Mouse (Mus musculus): ENCODE data around the gene Vmn2r95.
"Not testable (repeated sequence)": the region's sequence is repeated elsewhere in the genome, so short reads cannot be mapped to it uniquely, and the experiment has no call there.

Vmn2r95 gene

GRCm38 (mm10) chr17:18423778-18424177 is at the start of gene Vmn2r95:
Gene Vmn2r95 (plus strand): TSS chr17:18424078.
- DNase-seq (ENCODE audit: low spot score in 2 of 2), result no peak

GRCm38 (mm10) chr17:18455619-18456140 is 31.8 kb downstream of the Vmn2r95 start:
- no peak for DNase-seq (ENCODE audit: low spot score in 2 of 2)

GRCm38 (mm10) chr17:18458126-18458634 is 34.3 kb downstream of the Vmn2r95 start:
- DNase-seq (ENCODE audit: low spot score in 2 of 2), result not testable (repeated sequence)

GRCm38 (mm10) chr17:18462695-18463094 is 38.8 kb downstream of the Vmn2r95 start:
- DNase-seq (ENCODE audit: low spot score in 2 of 2), result no peak

- DNase-seq (ENCODE audit: low spot score in 2 of 2), result no peak
Observed at GRCm38 (mm10) chr17:18479885-18480284, 56.0 kb downstream of the Vmn2r95 start.
